Mouse (Mus musculus): ENCODE results near the gene Exosc3.

Gene Exosc3

GRCm38 (mm10) chr4:45279981-45280548 lies 62.5 kb downstream of the Exosc3 start:
- DNase-seq (ENCODE audit: low spot score) = peak; percentile 42

GRCm38 (mm10) chr4:45279292-45279691 lies 63.2 kb downstream of the Exosc3 start:
- DNase-seq (ENCODE audit: low spot score) = no peak

- DNase-seq (ENCODE audit: low spot score) = no peak
These were observed 66.8 kb downstream of the Exosc3 start for GRCm38 (mm10) chr4:45275770-45276169.

- DNase-seq (ENCODE audit: low spot score) = no peak
These were observed 71.5 kb downstream of the Exosc3 start for GRCm38 (mm10) chr4:45271041-45271452.

GRCm38 (mm10) chr4:45267883-45268282 lies 74.6 kb downstream of the Exosc3 start:
- no peak for DNase-seq (ENCODE audit: low spot score)
